Mouse (Mus musculus) brown adipose tissue, adult 24 weeks (tissue): ENCODE data around the gene Gstk1. TPM values are rescaled to one million over a fixed set of nuclear protein-coding genes. Genes with fewer than 3 reads are reported as not detected.

ENCODE experiments used
- H3K27ac ChIP-seq: fragments of 200-500 bp; replicated peaks from 2 replicates; pipeline ENCODE4 v1.5.1; 2012; ENCODE audit warnings: low read depth, mild to moderate bottlenecking, low read length
- H3K4me1 ChIP-seq: fragments of 200-500 bp; 2 replicates; pipeline ENCODE4 v1.6.1; 2012; ENCODE audit warnings: low read length, mixed read lengths; ENCODE audit not compliant: control insufficient read depth, insufficient read depth, insufficient read length
- H3K4me3 ChIP-seq: fragments of 200-500 bp; 2 replicates; pipeline ENCODE4 v1.5.1; 2012; ENCODE audit warnings: low read depth, mild to moderate bottlenecking, low read length, moderate library complexity; ENCODE audit not compliant: insufficient read depth
- polyA plus RNA-seq: library from polyadenylated mRNA; stranded (reverse); fragments of >200 nt; gene quantifications from 2 replicates; pipeline ENCODE4 v1.2.4, GENCODE M21; 2012; ENCODE audit not compliant: missing spikeins, insufficient read depth, insufficient read length

The Gstk1 gene
- polyA plus RNA-seq = 117 and 158 TPM in 2 replicates

GRCm38 (mm10) chr6:42245711-42246353, at the start of gene Gstk1:
TSS of gene Gstk1 (plus strand) at chr6:42245935.
- peaks cover 3% of the 10 kb centered on the region for H3K4me1 ChIP-seq
- H3K27ac ChIP-seq = no peak within 1 kb of the TSS
- peak within 1 kb of the TSS; percentile 93 for H3K4me3 ChIP-seq

DNA sequence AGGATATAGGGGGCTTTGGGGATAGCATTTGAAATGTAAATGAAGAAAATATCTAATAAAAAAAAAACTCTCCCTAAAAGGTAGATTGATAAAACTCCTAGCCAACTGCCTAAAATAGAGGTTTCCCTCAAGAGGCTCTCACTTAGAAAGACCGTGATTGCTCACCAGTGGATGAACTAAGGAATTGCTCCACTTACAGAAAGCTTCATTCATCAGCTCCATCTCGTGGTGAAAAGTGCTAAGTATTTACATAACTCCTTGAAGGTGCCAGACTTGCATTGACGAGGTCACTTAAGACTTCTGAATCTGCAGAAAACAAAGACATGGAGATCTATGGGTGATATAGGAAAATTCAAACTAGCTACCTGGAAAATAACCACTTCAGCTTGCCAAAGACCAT, 48.0 kb upstream of the Gstk1 start:
- no peaks in the 10 kb centered on the region for H3K4me1 ChIP-seq
- H3K27ac ChIP-seq = no peak overlapping the region
- no peak overlapping the region for H3K4me3 ChIP-seq

DNA sequence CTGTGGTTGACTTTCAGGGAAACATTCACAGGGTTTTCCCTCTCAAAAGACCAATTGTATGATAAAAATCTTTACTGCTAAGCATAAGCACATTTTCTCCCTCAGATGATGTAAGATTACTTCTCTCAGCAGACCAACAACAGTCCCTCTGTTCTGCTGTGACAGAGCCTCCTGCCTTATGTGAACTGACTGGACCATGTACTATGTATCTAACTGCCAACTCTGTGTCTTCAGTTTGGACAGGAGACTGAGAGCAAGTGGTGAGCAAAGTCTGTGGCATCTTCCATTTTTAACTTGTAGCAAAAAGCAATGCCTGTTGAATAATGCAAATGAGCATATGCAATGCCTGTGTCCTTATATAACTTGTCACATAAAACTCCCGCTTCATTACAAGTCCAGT, 46.2 kb upstream of the Gstk1 start:
- Histone ChIP-seq H3K27ac (no peak overlapping the region), H3K4me3 (no peak overlapping the region), H3K4me1 (no peaks in the 10 kb centered on the region)

DNA sequence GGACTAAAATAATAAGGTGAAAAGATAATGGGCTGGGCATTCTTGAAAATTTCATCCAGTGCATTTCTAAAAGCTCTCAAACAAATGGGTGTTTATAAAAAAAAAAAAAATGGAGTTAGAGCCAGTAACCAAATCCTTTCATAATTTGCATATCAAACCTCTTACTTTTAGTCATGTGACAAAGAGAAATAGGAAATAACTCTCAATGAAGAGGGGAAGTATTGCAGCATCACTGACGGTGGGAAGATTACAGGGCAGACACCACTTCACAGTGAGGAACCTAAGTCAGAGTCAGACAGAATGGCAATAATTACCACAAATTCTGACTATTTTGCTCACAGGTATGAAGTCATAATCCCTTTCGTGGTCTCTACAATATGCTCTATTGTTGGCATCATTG, 30.7 kb upstream of the Gstk1 start, which contains the start of gene Tas2r144:
TSS of gene Tas2r144 (plus strand) at position 301 of the 400 bp plus-strand sequence.
- Histone ChIP-seq H3K4me1 (no peaks in the 10 kb centered on the region), H3K27ac (no peak within 1 kb of the TSS), H3K4me3 (no peak within 1 kb of the TSS)

- no peaks in the 10 kb centered on the region for H3K4me1 ChIP-seq
- H3K4me3 ChIP-seq = no peak overlapping the region
- H3K27ac ChIP-seq = no peak overlapping the region
Measured at GRCm38 (mm10) chr6:42222286-42222685, 23.4 kb upstream of the Gstk1 start.

GRCm38 (mm10) chr6:42225046-42225445, 20.7 kb upstream of the Gstk1 start:
- Histone ChIP-seq H3K4me3 (no peak overlapping the region), H3K4me1 (no peaks in the 10 kb centered on the region), H3K27ac (no peak overlapping the region)

- Histone ChIP-seq H3K27ac (no peak overlapping the region), H3K4me1 (no peaks in the 10 kb centered on the region), H3K4me3 (no peak overlapping the region)
Measured at GRCm38 (mm10) chr6:42227240-42228101, 18.3 kb upstream of the Gstk1 start.

DNA sequence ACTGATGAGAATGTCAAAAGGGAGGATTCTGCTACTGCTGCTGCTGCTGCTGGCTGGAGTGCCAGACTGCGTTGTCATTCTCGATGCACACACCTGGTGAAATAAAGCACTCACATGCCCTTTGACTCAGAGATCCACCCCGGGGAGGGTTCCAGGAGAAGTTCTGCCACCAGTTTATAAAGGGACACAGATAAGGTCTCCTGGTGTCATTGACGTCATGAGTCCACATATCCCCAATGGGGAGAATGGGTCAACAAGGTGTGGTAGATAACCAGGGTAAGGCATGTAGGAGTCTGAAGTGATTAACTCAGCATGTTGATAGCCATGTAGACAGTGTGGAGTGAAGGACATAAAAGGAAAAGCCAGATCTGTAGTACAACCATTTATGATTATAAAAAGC, 16.1 kb upstream of the Gstk1 start:
- no peaks in the 10 kb centered on the region for H3K4me1 ChIP-seq
- H3K4me3 ChIP-seq = no peak overlapping the region
- H3K27ac ChIP-seq = no peak overlapping the region

DNA sequence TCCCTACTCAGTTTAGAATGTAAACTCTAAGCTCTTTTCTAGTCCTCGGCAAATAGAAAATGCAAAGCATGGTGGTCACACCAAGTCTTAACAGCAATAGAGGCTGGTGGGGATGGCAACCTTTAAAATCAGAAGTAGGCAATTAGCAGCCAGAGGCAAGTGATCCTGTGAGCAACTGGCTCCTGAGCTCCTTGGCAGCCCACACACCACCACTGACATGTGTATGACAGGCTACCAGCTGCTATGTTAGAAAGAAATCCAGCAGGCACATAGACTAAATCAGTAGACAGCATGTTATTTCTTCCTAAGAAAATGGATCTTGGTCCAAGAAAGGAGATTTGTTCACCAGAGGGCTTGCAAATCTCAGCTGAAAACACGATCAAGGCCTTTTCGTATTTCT, 14.5 kb upstream of the Gstk1 start:
- no peaks in the 10 kb centered on the region for H3K4me1 ChIP-seq
- H3K27ac ChIP-seq = no peak overlapping the region
- H3K4me3 ChIP-seq = no peak overlapping the region

DNA sequence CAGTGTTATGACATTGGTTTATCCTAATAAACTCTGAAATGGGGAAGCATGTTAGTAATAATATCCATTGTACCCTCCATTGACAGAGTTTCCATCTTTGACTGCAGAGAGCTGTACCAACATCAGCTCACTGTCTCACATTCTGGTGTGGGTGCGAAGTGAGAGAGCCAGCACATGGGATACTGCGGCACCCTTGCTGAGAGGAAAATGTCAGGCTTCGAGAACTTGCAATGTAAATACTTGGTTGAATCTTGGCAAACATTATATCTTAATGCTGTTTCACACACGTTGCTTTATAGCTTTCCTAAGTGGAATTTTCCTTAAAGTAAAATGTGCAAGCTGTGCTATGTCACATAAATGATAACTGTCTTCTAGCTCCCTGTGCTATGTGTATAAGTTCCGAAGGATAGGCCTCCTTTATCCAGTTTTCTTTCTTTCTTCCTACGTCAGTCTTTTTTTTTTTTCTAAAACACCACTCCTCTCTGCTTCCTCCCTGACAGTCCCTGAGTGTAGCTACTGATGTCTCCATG, 8.4 kb upstream of the Gstk1 start:
- Histone ChIP-seq H3K4me3 (no peak overlapping the region), H3K27ac (no peak overlapping the region), H3K4me1 (no peaks in the 10 kb centered on the region)

GRCm38 (mm10) chr6:42241311-42242045, 4.3 kb upstream of the Gstk1 start:
- Histone ChIP-seq H3K27ac (no peak overlapping the region), H3K4me1 (peaks cover 2% of the 10 kb centered on the region)

GRCm38 (mm10) chr6:42247173-42247572, 1.4 kb downstream of the Gstk1 start:
- H3K4me1 ChIP-seq = peaks cover 3% of the 10 kb centered on the region
- no peak overlapping the region for H3K4me3 ChIP-seq
- H3K27ac ChIP-seq = no peak overlapping the region

More at GRCm38 (mm10) chr6:42241311-42242045, 4.3 kb upstream of the Gstk1 start:
- H3K4me3 ChIP-seq = no peak overlapping the region

GRCm38 (mm10) chr6:42247981-42248380, 2.2 kb downstream of the Gstk1 start:
- Histone ChIP-seq H3K4me3 (no peak overlapping the region), H3K4me1 (peaks cover 3% of the 10 kb centered on the region), H3K27ac (no peak overlapping the region)

- no peaks in the 10 kb centered on the region for H3K4me1 ChIP-seq
- no peak overlapping the region for H3K4me3 ChIP-seq
- no peak overlapping the region for H3K27ac ChIP-seq
Measured at GRCm38 (mm10) chr6:42251791-42252190, 6.1 kb downstream of the Gstk1 start.

DNA sequence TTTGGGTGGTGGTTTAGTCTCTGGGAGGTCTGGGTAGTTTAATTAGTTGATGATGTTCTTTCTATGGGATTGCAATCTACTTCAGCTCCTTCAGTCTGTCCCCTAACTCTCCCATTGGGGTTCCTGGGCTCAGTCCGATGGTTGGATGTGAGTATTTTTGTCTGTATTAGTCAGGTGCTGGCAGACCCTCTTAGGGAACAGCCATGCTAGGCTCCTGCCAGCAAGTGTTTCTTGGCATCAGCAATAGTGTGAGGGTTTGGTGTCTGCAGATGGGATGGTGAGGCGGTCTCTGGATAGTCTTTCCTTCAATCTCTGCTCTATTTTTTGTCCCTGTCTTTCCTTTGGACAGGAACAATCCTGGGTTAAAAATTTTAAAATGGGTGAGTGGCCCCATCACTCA, 7.4 kb downstream of the Gstk1 start:
- H3K4me3 ChIP-seq = no peak overlapping the region
- H3K27ac ChIP-seq = no peak overlapping the region
- H3K4me1 ChIP-seq = no peaks in the 10 kb centered on the region
